Mouse (Mus musculus) liver, embryonic 12.5 days (tissue): ENCODE results near the gene Nhs. TPM values are rescaled to one million over a fixed set of nuclear protein-coding genes. Genes with fewer than 3 reads are reported as not detected.

Experiments used
- ATAC-seq: fragments of 200-750 bp; cut with Nextera tagmentation; 2 replicates; pipeline ENCODE4 v1.8.0; 2017; ENCODE audit warnings: moderate number of reproducible peaks, mild to moderate bottlenecking, moderate library complexity
- H3K27ac ChIP-seq: fragments of 300-500 bp; sonication (generic); 2 replicates; pipeline ENCODE4 v1.5.1; 2016; ENCODE audit warnings: mild to moderate bottlenecking
- H3K27me3 ChIP-seq: fragments of 300-500 bp; sonication (generic); replicated peaks from 2 replicates; pipeline ENCODE4 v1.6.1; 2016; ENCODE audit warnings: mild to moderate bottlenecking, moderate library complexity
- H3K36me3 ChIP-seq: fragments of 300-500 bp; sonication (generic); 2 replicates; pipeline ENCODE4 v1.6.1; 2016; ENCODE audit warnings: mild to moderate bottlenecking, moderate library complexity
- H3K4me1 ChIP-seq: fragments of 300-500 bp; sonication (generic); 2 replicates; pipeline ENCODE4 v1.6.1; 2016
- H3K4me2 ChIP-seq: fragments of 300-500 bp; sonication (generic); 2 replicates; pipeline ENCODE4 v1.6.1; 2016; ENCODE audit warnings: mild to moderate bottlenecking, moderate library complexity
- H3K4me3 ChIP-seq: fragments of 300-500 bp; sonication (generic); 2 replicates; pipeline ENCODE4 v1.5.1; 2016; ENCODE audit warnings: mild to moderate bottlenecking, moderate library complexity
- H3K9ac ChIP-seq: fragments of 300-500 bp; sonication (generic); 2 replicates; pipeline ENCODE4 v1.6.1; 2016; ENCODE audit warnings: mild to moderate bottlenecking, moderate library complexity
- H3K9me3 ChIP-seq: fragments of 300-500 bp; sonication (generic); replicated peaks from 2 replicates; pipeline ENCODE4 v1.6.1; 2016; ENCODE audit warnings: mild to moderate bottlenecking, moderate library complexity
- WGBS: fragments of 180-500 bp; shearing (Covaris S2); methylation state at CpG from one replicate; pipeline ENCODE4 v1.1.7; 2016; ENCODE audit not compliant: insufficient replicate concordance; 5-methylcytosine and 5-hydroxymethylcytosine counted together
- polyA plus RNA-seq: library from polyadenylated mRNA; unstranded; fragments of >200 nt; fragmentation: Nextera tagmentation; extraction: Ambion mirVana; gene quantifications from 2 replicates; pipeline ENCODE4 v1.2.1, GENCODE M21; 2016

The Nhs gene
- polyA plus RNA-seq, 1 experiment from 2014 or later: 0.24 TPM

DNA sequence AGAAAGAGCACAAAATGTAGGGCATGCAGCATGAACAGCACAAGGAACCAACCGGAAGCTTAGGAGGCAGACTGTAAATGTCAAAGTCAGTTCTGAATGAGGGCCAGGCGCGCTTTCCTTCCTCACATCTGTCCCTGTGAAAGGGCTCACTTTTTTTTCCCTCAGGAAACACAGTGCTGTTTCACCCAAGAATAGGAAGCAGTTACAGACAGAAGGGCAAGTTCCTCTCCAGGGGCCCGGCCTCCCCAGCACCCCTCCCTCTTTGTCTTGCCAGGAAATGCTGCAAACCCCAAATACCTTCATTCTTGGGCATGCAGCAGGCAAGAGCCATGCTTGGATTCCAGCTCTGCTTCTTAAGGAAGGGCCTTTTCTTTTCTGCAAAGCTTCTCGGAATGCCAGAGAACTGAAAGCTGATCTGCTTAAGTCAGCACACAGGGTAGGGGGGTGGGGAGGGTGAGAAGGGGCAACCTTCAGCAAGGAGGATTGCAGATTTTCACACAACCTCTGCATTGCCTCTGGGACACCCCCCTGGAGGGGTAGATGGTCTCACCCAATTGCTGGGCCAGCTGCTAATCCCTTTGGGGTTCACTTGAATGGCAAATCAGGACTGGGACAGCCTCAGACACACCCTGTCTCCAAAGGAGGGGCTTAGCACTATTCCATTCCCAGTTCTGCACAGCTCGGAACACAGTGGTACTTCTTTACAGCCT is 233.4 kb downstream of the Nhs start:
- 22% methylated on average over 6 of the region's 6 CpGs for WGBS
- Histone ChIP-seq H3K27me3 (peaks cover 27% of the 10 kb centered on the region; the same call in 1 of the 2 replicates), H3K36me3 (no peaks in the 10 kb centered on the region), H3K4me1 (no peaks in the 10 kb centered on the region), H3K27ac (no peak overlapping the region), H3K4me2 (no peak overlapping the region), H3K9ac (no peak overlapping the region), H3K9me3 (no peaks in the 10 kb centered on the region), H3K4me3 (no peak overlapping the region)
- no peak for ATAC-seq

DNA sequence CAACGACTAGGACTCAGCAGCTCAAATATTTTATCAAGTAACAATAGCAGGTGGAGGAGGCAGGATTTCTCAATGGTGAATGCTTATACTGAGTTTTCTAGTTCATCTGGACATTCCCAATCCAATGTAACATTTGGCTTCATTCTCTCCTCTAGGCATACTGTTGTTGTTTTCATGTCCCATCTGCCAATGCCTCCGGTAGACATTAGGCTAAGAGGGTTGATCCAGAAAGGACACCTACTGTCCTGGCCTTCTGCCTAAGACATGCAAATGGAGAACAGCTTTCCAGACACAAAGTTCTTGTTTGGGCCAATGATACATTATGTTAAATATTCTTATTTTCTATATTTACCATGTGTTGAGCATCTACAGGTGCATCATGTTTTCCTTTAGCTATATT is 236.9 kb downstream of the Nhs start:
- Histone ChIP-seq H3K27me3 (peaks cover 22% of the 10 kb centered on the region; the same call in 1 of the 2 replicates), H3K4me1 (no peaks in the 10 kb centered on the region), H3K9me3 (no peaks in the 10 kb centered on the region), H3K4me2 (no peak overlapping the region), H3K9ac (no peak overlapping the region), H3K4me3 (no peak overlapping the region), H3K27ac (no peak overlapping the region), H3K36me3 (no peaks in the 10 kb centered on the region)
- 80% methylated on average over 2 of the region's 2 CpGs for WGBS
- no peak for ATAC-seq

DNA sequence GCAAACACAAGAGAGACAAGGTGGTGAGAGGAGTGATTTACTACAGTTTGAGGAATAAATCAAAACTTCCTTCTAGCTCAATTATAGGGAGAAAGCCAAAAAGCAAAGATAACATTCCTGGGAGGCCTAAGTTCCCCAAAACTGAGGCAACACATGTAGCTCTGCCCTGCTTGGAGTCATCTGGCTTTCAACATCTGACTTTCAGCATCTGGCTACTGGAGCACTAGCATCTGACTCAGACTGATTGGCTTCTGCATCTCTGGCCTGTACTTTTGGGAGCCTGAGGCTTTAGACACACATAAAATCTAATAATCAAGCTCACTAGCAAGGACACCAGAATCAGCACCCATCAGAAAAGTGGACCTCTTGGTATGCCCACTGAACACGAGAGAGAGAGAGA is 237.9 kb downstream of the Nhs start:
- no peaks in the 10 kb centered on the region for H3K36me3 ChIP-seq
- no peak overlapping the region for H3K27ac ChIP-seq
- no peaks in the 10 kb centered on the region for H3K9me3 ChIP-seq
- ATAC-seq: no peak
- H3K27me3 ChIP-seq: peaks cover 19% of the 10 kb centered on the region; the same call in 1 of the 2 replicates
- H3K4me1 ChIP-seq: no peaks in the 10 kb centered on the region
- WGBS: 67% methylated on average over 1 of the region's 1 CpGs
- no peak overlapping the region for H3K4me3 ChIP-seq
- no peak overlapping the region for H3K4me2 ChIP-seq
- no peak overlapping the region for H3K9ac ChIP-seq

DNA sequence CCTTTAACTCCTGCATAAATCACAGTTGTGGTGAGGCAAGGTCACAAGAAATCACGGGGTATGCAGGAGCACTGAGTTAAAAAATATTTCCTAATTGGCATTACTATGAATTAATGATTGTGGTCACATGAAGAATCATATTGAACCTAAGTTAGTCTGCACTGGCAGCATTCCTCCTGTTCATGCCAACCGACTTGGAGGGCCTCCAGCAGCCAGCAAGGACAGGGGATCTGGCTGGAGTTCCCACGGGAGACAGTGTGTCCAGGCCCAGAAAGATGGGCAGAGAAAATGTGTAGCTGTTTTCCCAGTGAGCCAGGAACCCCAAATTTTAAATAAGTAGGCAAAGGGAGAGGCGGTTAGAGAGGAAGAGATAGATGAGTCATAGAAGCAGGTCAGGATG is 249.6 kb downstream of the Nhs start:
- 42% methylated on average over 4 of the region's 4 CpGs for WGBS
- Histone ChIP-seq H3K4me2 (no peak overlapping the region), H3K9me3 (no peaks in the 10 kb centered on the region), H3K36me3 (no peaks in the 10 kb centered on the region), H3K4me1 (no peaks in the 10 kb centered on the region), H3K4me3 (no peak overlapping the region), H3K9ac (no peak overlapping the region), H3K27ac (no peak overlapping the region), H3K27me3 (peaks cover 58% of the 10 kb centered on the region)
- ATAC-seq: no peak

DNA sequence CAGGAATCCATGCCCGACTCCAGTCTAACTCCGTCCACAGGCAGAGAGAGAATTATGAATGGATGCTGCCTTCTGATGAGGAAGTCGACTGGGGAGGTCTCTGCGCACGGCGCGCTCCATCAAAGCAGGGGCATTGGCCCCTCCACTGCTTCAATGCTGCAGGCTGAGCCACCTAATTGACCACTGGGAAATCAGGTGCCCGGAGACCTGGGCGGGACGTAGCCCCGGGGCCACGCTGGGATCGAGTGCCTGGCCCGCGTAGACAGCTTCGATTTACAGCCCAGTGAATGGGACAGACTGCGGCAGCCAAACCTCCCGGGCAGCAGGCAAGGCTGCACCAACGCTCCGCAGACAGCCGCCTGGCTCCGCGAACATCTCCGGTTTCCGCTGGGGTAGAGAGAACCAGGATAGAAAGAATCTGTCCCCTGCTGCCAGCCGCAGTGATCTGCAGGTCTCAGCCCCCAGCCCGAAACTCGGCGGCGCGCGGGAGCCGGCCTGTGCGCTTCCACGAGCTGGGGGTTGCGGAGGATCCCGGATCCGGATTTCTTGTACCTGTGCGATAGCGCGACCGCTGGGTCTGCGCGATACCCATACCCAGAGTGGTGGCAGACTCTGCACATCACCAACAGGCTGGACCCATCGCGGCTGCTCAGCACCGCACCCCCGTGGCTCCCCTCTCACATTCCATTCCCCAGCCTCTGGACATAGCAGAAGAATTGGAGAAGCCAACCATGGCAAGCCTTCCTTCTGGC is 250.7 kb downstream of the Nhs start:
- ATAC-seq: no peak
- WGBS: 13% methylated on average over 48 of the region's 48 CpGs

DNA sequence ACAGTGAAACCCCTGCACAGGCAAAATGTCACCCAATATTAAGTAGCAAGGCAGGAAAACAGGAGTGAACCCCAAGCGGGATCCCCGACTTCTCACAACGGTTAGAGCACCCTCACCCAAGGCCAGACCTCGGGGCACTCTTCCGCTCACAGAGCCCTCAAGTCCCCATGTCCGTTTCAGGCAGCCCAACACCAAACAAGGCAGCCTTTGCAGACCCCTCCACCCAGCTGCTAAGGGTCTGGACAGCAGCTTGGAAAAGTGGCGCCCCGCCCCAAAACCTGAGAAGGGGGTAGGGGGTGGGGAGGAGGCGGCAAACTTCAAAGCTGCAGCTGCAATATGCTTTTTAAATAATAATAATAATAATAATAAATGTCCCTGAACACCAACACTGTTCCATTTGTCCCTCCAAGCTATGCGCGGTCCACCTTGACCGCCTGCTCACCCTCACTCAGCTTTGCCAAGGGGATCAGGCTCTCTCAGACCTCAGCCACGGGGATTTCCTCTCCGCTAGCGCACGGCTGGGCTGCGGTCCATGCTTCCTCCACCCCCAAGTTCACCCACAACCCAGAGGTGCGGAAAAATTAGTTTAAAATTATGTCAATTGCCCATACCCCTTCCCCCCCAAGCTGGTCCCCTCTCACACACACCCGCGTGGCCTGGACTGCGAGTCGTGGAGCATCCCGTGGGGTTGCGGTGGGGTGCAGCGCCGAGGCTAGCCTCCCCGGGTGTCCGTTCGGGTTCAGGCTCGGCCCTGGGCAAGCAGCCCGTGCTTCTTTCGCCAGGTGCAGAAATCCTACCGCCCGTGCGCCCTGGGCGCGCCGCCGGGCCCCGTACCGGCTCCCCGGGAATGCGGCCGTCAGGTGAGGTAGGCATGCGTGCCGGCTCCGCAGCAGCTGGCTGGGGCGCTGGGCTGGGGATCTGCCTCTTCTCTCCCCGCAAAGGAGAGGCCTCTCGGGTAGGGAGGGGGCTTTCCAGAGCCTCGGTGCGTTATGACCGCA is 251.6 kb downstream of the Nhs start:
- Histone ChIP-seq H3K4me2 (peak overlapping the region; percentile 55), H3K27me3 (peaks cover 63% of the 10 kb centered on the region), H3K9ac (no peak overlapping the region), H3K4me1 (no peaks in the 10 kb centered on the region), H3K9me3 (no peaks in the 10 kb centered on the region), H3K27ac (no peak overlapping the region), H3K4me3 (peak overlapping the region; percentile 33), H3K36me3 (no peaks in the 10 kb centered on the region)
- no peak for ATAC-seq
- WGBS: 18% methylated on average over 36 of the region's 53 CpGs

More for the DNA sequence above, 250.7 kb downstream of the Nhs start:
- H3K27ac ChIP-seq: no peak overlapping the region
- H3K36me3 ChIP-seq: no peaks in the 10 kb centered on the region
- no peaks in the 10 kb centered on the region for H3K9me3 ChIP-seq
- H3K4me1 ChIP-seq: no peaks in the 10 kb centered on the region
- peak overlapping the region; percentile 55 for H3K4me2 ChIP-seq
- peaks cover 63% of the 10 kb centered on the region for H3K27me3 ChIP-seq
- peak overlapping the region; percentile 33 for H3K4me3 ChIP-seq
- H3K9ac ChIP-seq: no peak overlapping the region

DNA sequence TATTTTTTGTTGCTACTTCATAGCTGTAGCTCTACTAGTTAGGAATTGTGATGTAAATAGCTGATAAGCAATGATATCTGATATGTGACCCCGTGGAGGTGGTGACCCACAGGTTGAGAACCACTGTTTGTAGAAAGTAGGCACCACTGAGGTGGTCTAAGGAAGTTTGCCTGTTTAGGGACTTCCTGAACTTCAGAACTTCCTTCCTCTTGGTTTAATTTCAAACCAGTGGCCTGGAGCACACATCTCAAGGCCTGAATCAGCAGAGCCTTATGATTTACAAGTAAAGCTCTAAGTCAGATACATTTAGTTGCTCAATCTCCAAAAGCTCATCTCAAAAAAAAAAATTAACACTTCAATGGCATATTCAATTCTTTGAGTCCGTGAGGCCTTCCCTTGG is 265.1 kb downstream of the Nhs start:
- Histone ChIP-seq H3K9ac (no peak overlapping the region), H3K4me1 (no peaks in the 10 kb centered on the region), H3K4me3 (no peak overlapping the region), H3K27me3 (peaks cover 14% of the 10 kb centered on the region; the same call in 1 of the 2 replicates), H3K4me2 (no peak overlapping the region), H3K27ac (no peak overlapping the region), H3K9me3 (no peaks in the 10 kb centered on the region), H3K36me3 (no peaks in the 10 kb centered on the region)
- WGBS: 48% methylated on average over 2 of the region's 2 CpGs
- ATAC-seq: no peak

DNA sequence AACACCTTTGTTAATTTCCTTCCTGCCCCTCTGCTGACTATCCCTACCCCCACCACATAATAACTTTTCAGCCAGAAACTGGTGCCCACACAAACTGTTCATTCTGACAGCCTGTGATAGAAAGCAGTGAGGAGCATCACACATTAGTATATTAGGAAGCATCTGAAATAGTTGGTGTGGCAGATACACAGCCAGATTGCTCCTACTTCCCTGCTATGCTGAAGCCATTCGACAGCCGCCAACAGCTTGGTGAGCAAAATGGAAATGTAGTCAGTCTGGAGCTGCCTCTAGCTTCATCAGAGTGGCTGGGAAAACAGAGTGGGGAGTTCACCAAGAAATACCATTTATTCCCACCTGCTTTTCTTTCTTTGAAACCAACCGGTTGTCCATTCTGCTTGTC is 275.9 kb downstream of the Nhs start:
- Histone ChIP-seq H3K36me3 (no peaks in the 10 kb centered on the region), H3K9ac (no peak overlapping the region), H3K4me2 (no peak overlapping the region), H3K4me1 (no peaks in the 10 kb centered on the region), H3K9me3 (no peaks in the 10 kb centered on the region), H3K4me3 (no peak overlapping the region), H3K27me3 (no peaks in the 10 kb centered on the region), H3K27ac (no peak overlapping the region)
- no peak for ATAC-seq
- 68% methylated on average over 3 of the region's 3 CpGs for WGBS

DNA sequence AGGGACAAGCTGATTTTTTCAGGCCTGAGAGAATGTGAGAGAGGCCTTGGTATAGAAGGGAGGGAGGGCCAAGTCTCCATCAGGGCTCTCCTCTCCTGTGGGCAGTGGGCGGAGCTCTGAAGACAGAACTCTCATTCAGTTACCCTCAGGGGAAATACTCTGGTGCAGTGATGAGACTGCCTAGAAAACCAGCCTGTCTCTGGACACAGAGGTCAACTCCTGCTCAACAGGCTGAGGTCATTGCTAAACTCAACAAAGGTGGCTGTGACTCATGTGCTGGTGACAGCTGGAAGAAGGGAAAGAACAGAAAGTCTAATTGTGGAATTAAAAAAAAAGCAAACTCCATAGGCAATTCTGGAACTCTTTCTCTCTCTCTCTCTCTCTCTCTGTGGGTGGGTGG is 282.4 kb downstream of the Nhs start:
- Histone ChIP-seq H3K4me1 (no peaks in the 10 kb centered on the region), H3K4me3 (no peak overlapping the region), H3K9ac (no peak overlapping the region), H3K36me3 (no peaks in the 10 kb centered on the region), H3K4me2 (no peak overlapping the region), H3K9me3 (no peaks in the 10 kb centered on the region), H3K27me3 (no peaks in the 10 kb centered on the region), H3K27ac (no peak overlapping the region)
- WGBS: 60% methylated on average over 1 of the region's 1 CpGs
- ATAC-seq: no peak

DNA sequence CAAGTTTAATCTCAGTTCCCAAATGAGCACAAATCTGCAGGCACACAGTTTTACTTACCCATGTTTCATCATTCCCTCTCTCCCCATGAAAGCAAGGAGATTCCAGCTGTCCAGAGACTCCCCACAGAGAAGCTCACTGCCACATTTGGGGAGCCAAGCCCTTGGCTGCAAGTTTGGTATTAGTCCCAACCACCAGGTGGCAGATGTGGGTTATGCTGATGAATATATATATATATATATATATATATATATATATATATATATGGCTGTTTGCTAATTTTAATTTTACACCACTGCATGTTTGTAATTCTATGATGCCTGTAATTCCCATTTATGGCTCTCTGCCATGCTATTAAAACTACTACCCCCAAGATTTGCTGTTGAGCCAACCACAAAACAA is 286.0 kb downstream of the Nhs start:
- Histone ChIP-seq H3K27ac (no peak overlapping the region), H3K9me3 (no peaks in the 10 kb centered on the region), H3K36me3 (no peaks in the 10 kb centered on the region), H3K4me2 (no peak overlapping the region), H3K27me3 (no peaks in the 10 kb centered on the region), H3K4me1 (no peaks in the 10 kb centered on the region), H3K4me3 (no peak overlapping the region), H3K9ac (no peak overlapping the region)
- ATAC-seq: no peak

DNA sequence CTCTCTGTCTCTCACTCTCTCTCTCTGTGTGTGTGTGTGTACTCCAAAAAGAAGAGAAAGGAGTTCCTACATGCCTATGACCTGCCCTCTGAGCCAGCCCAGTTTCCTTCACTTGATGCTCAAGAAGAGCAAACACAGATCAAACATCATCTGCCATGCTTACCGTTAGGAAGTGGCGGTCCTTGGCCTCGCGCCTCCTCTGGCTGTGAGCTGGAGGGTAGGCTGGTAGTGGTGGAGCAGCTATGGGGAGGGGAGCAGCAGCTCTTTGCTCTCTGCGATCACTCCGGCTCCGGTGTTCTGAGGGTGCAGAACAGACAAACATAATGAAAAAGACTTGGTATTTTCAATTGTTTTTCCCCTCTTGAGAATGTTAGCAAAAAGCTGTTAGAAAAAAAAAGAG is 288.2 kb downstream of the Nhs start:
- H3K9me3 ChIP-seq: no peaks in the 10 kb centered on the region
- H3K27me3 ChIP-seq: 0 out of 2 replicates have a peak, but pooled peaks cover 2% of the 10 kb centered on the region
- 77% methylated on average over 7 of the region's 7 CpGs for WGBS
- no peaks in the 10 kb centered on the region for H3K4me1 ChIP-seq
- H3K27ac ChIP-seq: no peak overlapping the region
- H3K4me2 ChIP-seq: no peak overlapping the region
- no peak overlapping the region for H3K9ac ChIP-seq
- no peak overlapping the region for H3K4me3 ChIP-seq
- ATAC-seq: no peak
- no peaks in the 10 kb centered on the region for H3K36me3 ChIP-seq

DNA sequence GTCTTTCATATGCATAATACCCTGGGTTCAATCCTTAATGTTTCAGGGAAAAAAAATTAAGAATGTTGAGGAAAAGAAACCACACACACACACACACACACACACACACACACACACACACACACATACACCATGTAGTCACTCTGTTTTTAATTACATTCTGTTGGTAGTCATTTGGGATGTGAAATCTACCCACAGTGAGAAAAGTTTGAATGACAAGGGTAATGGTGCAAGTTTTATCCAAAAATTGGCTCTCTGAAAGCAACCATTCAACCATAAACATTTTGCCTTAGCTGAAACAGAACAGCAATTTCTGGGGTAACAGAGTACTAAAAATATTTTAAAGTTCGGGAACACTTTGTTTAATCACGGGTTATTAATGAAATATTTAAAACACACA is 303.9 kb downstream of the Nhs start:
- no peak for ATAC-seq
- 64% methylated on average over 2 of the region's 2 CpGs for WGBS
- no peaks in the 10 kb centered on the region; the same call in 1 of the 2 replicates for H3K27me3 ChIP-seq

More for the DNA sequence above, 303.9 kb downstream of the Nhs start:
- H3K9me3 ChIP-seq: no peaks in the 10 kb centered on the region
- no peak overlapping the region for H3K4me2 ChIP-seq
- no peaks in the 10 kb centered on the region for H3K36me3 ChIP-seq
- no peak overlapping the region for H3K4me3 ChIP-seq
- H3K4me1 ChIP-seq: no peaks in the 10 kb centered on the region
- no peak overlapping the region for H3K27ac ChIP-seq
- no peak overlapping the region for H3K9ac ChIP-seq
